Mouse (Mus musculus) embryo, embryonic 10.5 days (tissue): Measurements from ENCODE around the gene Il19.
A peak's percentile ranks its signal among the peaks of the same experiment; 100 is the strongest.

Experiments
- DNase-seq: peaks from one replicate; pipeline ENCODE4 v3.0.0-alpha.2; 2015; ENCODE audit warnings: low spot score

Gene Il19

GRCm38 (mm10) chr1:130940065-130940687 is at the start of gene Il19:
TSS of gene Il19 (minus strand) at chr1:130940115.
- DNase-seq: no peak

DNA sequence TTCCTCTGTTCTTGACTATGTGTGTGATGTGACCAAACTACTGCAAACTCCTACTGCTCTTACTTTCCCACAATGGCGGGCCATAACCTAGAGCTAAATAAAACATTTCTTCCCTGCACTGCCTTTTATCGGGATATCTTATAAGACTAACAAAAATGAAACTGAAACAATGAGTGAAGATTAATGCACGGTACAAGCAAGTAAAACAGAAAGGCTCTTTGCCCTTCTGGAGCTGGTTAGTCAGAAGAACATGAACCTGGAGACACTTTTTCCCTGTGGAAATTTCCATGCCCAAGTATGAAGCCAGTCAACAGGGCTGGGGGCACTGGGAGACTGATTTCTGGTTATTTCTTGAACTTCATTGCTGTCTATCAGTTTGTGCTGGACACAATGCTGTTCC is 49.4 kb upstream of the Il19 start:
- DNase-seq: no peak

- no peak for DNase-seq
Observed at GRCm38 (mm10) chr1:130987418-130987817, 47.5 kb upstream of the Il19 start.

GRCm38 (mm10) chr1:130987001-130987400 is 47.1 kb upstream of the Il19 start:
- DNase-seq: no peak

DNA sequence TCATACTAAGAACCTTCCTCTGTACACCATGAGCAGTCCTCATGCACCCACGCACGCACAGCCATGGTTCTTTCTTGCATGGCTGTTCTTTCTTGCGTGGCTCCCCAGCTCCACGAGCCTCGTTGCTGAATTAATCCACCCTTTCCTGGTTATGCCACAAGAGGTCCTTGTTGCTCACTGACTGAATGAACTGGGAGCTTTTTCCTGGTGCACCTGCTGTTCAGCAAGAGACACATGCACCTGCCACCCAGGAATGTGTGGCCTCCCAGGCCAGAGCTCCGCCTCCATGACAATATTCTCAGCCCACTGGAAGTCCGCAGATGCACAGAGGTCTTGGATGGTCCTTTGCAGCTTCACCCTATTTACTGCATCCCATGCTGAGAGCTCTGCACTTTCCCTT is 44.5 kb upstream of the Il19 start:
- no peak for DNase-seq

DNA sequence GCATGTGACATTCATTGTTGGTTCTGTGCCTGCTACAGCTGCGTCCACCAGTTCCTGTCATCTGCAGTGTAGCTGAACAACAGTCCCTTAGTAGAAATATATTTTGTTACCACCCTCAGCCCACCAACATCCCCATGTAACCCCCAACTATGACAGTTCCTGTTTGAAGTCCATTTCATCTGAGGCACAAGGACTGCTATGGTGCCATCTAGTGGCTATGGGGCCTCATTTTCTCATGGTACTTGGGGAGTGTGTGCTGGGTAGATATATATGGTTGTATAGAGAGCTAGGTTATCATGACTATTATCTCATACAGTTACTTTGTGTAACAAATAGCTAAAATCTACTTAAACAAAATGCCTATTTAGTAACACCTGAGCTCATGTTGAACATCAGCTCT is 39.5 kb upstream of the Il19 start:
- DNase-seq: peak; percentile 80

- DNase-seq: no peak
Observed at GRCm38 (mm10) chr1:130963891-130964290, 24.0 kb upstream of the Il19 start.

DNA sequence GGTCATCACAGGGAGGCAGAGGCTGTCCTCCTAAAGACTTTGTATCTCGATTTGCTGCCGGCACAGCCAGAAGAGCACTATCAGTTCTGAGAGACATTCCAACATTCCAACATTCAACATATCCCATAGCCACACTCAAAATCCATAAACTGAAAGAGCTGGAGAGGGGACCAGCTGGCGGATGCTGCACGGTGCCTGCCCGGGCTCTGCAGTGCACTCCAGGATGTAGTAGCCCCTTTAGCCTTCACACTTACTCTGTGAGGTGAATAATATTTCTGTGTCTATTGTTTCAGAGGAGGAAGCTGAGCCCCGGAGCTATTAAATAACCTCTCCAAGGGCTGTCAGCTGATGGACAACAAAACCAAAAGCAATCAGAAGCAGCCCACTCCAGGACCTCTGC is 7.0 kb upstream of the Il19 start:
- DNase-seq: no peak

DNA sequence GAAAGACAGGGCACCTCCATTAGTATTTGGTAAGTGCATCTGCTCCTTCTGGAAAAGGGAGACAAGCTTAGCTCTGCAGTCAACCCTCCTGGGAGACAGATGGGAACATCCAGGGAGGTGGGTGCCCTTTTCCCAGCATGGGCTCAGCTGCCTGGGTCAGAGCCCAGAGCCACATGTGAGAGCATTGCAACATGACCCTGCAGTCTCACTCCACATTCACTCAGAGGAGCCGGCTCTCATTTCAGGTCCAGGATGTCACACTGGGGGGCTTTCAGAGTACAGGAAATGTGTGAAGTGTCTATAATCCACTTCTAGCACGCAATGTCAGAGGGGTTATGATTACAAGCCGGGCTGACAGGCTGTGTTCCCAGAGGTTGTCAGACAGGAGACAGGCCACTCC is 1.9 kb upstream of the Il19 start:
- peak; percentile 56 for DNase-seq

GRCm38 (mm10) chr1:130938192-130938591 is 1.7 kb downstream of the Il19 start:
- no peak for DNase-seq

DNA sequence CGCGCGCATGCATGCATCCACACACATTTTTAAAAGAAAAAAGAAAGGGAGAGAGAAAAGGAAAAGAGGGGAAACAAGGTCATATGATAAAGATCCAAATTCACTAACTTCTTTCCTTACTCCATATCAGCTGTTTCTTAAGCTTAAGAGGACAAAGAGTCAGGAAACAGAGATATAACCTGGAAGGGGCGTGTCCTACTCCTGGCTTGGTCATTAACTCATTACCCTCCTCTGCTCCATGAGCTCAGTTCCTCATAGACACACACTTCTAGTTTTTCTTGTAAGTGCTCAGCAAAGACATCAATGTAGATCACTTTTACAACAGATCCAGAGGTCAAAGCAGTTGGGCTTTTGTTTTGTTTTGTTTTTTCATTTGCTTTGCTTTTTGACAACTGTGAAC is 2.7 kb downstream of the Il19 start:
- no peak for DNase-seq

DNA sequence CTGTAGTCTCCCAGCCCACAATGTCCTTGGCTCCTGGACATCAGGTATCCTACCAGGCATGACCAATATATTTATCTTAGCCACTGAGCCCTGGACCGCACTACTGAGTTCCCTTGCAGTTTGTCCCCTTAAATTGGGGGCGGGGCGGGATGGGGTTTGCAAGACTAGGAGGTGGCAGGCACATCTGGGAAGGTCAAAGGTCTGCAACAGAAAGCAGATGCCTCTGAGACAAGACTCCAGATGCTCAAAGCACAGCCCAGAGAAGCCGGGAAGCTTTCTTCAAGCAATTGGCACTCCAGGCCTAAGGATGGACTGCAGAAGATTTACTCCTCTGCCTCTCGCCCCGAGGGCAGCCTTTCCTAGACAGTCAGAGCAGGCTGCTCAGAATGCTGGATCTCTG is 3.6 kb downstream of the Il19 start:
- peak; percentile 81 for DNase-seq

DNA sequence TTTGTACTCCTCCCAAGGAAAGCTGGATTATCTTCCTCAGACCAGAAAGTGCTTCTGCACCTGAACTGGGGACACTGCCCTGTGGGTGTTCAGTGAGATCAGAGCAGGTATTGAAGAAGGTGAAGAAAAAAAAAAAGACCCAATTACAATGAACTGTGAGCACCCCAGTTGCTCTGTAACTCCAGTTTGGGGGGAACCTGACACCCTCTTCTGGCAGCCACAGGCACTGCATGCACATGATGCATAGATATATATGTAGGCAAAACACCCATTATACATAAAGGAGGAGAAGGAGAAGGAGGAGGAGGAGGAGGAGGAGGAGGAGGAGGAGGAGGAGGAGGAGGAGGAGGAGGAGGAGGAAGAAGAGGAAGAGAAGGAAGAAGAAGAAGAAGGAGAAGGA is 13.4 kb downstream of the Il19 start:
- no peak for DNase-seq

DNA sequence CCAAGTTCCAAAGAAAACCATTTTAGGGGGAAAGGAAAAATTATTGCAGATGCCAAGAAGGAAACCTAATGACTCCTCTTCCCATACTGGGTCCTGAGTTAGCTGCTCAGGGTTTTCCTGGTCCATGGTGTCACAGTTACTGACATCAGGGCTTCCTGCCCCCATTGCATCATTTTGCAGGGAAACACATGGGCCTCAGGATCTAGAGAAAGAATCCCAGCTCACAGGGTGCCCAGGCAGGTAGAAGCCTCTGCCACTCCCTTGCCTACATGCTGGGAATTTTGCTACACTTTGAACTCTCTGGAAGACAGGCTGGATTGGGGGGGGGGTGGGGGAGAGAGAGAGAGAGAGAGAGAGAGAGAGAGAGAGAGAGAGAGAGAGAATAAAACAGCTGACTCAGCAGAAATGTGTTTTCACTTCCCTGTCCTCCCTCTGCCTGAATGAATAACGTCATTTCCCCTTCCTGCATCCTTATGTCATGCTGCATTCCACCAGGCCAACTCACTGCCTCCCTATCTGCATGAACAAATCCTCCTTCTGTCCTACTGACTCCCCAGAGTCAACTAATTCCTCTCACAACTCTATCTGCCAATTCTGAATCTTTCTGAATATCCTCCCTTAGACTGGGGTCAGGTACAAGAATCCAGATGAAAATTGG is 21.5 kb downstream of the Il19 start:
- no peak for DNase-seq

- DNase-seq: no peak
Observed at GRCm38 (mm10) chr1:130911401-130912010, 28.4 kb downstream of the Il19 start, which contains the start of gene Il20. TSS of gene Il20 (minus strand) at chr1:130911451.

DNA sequence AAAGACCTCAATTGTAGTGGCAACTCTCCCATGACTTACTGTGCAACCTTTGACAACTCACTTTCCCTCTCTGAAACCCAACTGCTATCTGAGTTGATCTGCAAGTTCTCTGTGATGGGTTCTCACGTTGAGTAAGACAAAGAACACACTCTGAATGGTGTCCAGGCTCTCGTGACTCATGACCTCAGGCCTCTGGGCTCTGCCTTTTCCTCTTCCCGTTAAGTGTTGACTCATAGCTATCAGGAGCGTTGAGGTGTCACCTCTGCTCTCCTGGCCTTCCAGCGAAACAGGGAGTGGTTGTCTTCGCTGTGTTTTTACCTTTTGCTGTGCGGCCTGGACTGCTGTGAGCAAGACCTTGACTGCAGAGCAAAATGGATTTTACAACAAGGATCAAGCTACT is 37.4 kb downstream of the Il19 start:
- DNase-seq: no peak

DNA sequence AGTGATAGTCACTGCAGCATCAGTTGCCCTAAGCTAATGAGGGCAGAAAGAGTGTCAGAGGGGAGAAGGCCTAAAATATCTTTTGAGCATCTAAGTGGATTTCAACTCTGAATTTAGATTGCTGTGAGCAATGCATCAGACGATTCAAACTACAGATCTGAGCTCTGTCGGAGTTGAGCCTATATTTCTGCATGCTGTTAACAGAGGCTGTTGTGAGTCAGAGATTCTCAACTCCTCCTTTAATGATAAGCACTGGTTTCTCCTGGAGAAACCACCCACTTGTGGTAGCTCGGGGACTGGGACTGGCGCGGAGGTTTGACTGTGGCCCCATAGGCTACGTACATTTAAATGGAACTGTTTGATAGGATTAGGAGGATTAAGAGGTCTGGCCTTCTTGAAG is 45.4 kb downstream of the Il19 start:
- no peak for DNase-seq

DNA sequence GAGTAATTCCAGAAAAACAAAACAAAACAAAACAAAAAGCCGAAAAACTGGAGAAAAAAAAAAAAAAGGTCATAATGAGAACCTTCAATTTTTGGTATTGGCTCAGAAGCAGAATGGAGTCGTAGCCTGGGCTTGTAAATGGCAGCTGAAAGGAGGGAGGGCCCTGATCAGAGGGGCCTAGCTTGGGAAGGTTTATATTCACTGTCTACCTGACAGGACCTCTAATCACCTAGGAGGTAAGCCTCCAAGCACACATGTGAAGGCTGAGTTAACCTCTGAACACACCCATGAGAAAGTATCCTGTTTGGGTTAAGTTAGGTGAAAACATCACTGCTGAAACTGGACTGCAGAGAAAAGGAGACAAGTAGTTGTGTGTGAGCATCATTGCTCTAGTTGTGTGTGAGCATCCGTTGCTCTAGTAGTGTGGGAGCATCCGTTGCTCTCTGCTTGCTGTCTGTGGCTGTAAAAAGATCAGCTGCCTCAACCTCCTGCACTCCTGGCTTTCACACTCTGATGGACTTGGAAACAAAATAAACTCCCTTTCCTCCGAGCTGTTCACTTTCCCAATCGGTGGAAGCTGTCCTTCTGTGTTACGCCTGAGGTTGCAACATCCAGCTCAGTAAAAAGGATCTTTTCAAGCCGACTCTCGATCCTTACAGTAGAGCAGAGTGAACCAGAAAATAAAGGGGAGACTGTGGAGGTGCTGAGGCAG is 46.4 kb downstream of the Il19 start:
- DNase-seq: no peak

- DNase-seq: no peak
Observed at GRCm38 (mm10) chr1:130892446-130892845, 47.5 kb downstream of the Il19 start.

GRCm38 (mm10) chr1:130887354-130887753 is 52.6 kb downstream of the Il19 start, which contains the start of gene Il24:
TSS of gene Il24 (minus strand) at chr1:130887454.
- DNase-seq: no peak

DNA sequence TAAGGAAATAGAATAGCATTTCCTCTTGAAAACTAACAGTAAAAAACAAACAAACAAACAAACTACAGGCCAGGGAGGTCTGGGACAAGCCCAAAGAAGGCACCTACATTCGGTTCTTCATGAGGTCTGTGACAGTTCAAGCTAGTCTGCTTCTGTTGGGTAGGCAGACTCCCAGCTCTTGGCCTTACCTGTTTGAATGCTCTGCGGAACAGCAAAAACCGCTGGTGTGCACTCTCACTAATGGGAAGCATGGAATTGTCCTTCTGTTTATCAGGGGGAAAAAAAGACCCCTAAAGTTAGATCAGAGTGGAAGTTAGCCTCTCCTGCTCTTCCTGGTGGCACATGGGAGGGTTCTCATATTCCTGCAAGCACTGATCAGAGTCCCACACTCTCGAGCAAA is 56.8 kb downstream of the Il19 start:
- DNase-seq: no peak
